Mouse (Mus musculus): ENCODE measurements around the gene Lgi4.

The Lgi4 gene

DNA sequence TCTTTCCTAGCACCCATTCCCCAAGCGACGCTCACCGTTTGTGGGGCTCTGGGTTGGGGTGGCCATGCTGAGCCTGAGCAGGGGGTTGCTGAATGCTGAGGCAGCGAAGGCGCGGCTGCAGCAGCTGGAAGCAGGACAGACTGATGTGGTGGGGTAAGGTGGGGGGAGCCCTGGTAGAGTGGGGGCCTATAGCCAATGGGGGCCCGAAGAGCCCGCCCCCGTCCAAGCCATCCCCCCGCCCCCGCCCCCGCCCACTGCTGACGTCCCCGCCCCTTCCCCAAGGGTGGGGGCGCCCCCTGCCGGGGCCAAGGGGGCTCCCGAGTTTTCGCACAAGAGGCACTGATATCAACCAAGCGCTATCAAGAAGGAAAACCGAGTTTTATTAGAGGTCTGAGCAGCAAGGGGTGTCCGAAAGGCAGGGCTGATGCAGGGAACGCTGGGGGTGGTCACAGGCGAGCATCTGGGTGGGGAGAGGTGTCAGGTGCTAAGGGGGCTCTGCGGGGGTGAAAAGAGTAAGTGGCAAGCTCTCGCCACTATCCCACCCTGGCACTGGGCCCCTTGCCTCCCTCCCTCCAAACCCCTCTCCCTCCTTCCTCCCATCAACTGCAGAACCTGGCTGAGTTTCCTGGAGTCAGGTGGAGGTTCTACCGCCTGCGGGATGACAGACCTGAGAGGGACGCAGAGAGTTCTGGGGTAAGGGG lies 7.7 kb upstream of the Lgi4 start, which contains the start of gene Fxyd7:
Gene Fxyd7, minus strand, starts transcription at position 147 of the 701 bp plus-strand sequence.
- DNase-seq (ENCODE audit: low read depth, low spot score): no peak

DNA sequence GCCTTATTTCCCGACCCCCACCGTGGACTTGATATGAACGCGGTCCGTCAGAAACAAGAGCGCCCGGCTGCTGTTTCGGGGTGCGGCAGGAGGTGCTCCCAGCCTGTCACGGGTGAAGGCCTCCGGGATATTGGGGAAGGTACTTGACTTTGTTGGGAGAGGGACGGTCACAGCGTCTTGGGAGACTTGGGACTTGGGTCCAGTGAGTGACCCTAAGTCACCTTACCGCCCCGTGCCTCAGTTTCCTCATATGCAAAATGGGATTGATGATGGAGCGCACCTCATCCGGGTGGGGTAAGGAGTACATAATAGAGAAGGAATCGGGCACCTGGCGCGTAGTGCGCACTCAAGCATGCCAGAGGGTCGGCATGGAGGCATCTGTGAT lies 6.9 kb upstream of the Lgi4 start:
- no peak for DNase-seq (ENCODE audit: low read depth, low spot score)

DNA sequence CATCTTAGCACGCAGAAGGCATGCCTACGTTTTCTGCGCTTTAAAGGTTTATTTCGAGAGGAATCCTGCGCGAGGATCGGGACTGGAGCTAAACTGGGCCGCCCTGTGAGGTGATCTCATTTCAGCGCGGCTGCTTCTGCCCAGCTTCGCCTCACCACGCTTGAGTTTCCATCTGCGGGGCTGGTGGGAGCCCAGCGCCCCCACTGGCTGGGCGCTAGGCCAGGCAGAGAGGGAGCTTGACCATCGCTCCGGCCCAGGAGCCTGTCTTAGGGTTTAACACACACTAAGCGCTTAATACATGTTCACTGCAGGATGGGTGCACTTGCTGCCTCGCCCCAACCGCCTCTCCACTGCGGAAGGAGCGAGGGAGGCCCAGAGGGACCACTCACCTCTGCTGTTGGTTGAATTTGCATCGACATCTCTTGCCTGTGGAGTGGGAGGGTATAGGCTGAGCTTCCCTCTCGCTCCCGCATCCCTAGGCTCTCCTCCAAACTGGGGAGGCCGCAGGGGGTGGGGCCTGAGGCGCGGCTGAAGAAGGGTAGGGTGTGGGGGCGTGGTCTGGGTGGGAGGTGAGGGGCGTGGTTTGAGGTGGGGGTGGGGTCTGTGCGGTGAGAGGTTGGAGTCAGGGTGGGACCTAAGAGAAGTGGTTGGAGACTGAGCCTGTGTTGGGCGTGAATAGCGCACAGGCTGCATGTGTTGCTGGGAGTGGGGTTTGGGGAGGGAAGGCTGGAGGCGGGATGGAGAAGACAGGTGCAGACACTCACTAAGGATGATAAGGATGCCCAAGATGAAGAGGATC lies 6.3 kb upstream of the Lgi4 start:
- DNase-seq (ENCODE audit: low read depth, low spot score): no peak

DNA sequence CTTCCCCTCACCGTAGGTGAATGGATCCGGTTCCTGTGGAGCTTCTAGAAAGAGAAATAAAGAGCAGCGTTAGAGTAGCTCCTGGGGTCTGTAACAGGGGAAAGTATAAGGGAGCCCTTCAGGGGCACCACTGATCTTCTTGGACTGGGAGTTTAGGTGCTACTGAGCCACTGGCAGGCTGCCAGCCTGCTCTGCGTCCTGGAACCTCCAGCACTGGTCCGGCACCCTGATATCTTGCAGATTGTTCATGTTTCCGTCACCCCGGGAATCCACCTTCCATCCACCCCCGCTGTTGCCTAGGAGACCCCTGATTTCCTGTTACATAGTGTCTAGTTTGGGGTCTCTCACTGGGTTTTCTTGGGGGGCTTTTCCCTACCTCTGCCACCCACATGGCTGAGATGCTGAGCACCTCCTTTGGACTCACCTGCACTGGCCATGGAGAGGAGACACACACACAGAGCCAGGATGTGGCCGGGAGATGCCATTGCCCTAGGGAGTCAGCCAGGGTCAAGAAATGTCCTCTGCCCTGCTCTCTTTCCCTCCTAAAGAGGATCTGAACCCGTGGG lies 5.2 kb upstream of the Lgi4 start:
- DNase-seq (ENCODE audit: low read depth, low spot score): no peak

DNA sequence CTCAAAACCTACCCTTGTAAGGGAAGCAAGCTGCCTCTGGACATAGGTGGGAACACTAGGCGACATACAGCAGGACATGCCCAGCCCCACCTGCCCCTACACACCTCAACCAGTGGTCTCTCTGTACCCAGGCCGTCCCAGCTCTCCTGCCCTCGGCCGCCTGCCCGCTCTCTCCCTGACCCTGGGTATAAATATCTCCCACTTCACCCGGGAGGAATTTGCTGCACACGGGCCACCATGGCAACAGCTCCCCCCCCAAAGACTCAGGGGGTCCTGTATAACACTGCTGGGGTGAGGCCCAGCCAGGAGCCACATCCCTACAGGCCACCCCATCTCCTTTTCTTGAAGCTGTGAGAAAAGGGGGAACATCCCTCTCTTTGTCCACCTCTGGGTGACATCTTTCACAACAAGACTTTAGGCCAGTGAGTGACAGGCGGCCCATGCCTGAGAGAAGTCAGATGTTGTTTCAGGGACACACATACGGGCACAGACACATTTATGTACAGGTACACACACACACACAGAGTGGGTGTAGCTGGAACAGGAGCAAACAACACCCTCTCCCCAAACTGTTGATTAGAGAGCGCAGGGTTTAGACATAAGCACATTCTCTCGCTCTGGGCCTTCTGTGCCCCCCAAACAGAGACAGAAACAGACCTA lies 4.4 kb upstream of the Lgi4 start:
- DNase-seq (ENCODE audit: low read depth, low spot score): no peak

DNA sequence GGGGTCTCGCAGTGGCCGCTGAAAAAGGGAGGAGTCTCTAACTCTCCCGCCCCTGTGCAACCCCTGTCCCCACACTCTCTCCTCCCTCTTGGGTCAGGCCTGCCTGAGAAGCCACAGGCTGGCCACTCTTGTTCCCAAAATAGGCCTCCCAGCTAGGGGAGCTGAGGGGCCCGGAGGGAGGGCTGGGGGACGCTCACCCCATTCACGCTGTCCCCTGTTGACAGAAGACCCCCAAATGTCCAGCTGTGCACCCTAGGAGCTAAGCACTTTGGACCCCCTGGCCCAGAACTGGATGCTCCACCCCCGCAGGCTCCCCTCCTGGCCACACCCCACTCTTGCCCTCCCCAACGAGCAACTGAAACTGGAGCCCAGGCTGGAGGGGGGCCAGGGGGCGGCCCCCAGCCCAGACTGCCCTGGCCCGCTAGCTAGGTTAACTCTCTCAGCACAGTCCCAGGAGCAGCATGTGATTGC lies 3.8 kb upstream of the Lgi4 start:
- no peak for DNase-seq (ENCODE audit: low read depth, low spot score)

DNA sequence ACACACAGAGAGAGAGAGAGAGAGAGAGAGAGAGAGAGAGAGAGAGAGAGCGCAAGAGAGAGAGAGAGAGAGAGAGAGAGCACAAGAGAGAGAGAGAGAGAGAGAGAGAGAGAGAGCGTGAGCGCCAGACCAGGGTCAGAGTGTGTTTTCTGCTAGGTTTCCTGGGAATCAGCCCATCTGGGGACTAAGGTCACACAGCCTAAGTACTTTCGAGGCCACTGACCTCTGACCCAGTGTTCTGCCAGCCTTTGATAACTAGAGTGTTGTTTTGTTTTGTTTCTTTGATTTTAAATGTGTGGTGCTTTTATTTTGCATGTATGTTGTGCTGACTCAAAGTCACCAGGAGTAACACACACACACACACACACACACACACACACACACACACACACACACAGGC lies 3.3 kb upstream of the Lgi4 start:
- DNase-seq (ENCODE audit: low read depth, low spot score): no peak

DNA sequence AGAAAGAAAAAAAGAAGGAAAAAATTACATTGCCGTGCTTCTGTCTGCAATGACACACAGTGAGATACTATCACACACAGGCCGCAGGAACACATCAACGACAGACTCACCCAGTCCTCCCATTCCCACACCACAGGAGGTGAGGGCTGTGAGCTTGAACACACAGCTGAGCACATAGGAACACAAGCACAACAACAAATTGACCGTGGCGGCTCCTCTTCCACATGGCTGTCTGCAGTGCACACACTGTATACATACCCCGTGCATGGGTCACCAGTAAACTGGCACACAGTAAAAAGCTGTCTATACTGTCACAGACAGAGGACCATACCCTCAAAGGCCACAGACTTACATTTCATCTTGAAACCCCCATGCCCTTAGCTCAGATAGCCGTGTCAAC lies 2.7 kb upstream of the Lgi4 start:
- no peak for DNase-seq (ENCODE audit: low read depth, low spot score)

DNA sequence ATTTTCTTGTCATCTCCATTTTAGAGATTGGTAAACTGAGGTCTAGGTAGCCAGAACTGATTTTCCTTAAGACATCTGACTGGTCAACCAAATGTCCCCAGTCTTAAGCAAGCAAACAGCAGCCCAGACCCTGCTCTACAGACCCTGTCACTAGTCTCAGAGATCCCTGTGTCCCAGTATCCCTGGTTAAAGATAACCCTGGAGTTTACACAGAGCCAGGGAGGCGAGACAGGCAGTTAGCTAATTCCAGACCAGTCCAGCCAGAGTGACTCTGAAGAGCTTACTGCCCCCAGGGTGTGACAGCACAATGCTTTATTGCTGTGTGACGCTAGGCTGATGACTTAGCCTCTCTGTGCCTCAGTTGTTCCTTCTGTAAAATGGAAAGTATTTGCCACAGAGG lies 2.1 kb upstream of the Lgi4 start, which contains the start of gene Fxyd1:
Gene Fxyd1, minus strand, starts transcription at position 129 of the 400 bp plus-strand sequence.
- no peak for DNase-seq (ENCODE audit: low read depth, low spot score)

DNA sequence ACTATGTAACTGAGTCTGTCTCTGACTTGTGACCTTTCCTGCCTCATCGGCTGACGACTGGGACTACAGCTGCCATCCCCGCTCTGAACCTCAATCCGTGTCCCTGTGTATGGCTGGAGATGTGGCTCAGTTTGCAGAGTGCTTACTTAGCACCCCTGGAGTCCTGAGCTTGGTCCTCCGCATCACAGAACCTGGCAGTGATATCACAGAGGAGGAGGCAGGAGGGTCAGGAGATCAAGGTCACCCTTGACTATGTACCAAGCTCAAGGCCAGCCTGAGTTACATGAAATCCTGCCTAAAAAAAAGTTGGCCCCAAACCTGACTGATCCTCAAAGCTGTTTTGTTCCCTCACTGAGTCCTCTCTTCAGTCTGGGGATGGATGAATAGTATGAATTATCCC lies 1.4 kb upstream of the Lgi4 start:
- no peak for DNase-seq (ENCODE audit: low read depth, low spot score)

DNA sequence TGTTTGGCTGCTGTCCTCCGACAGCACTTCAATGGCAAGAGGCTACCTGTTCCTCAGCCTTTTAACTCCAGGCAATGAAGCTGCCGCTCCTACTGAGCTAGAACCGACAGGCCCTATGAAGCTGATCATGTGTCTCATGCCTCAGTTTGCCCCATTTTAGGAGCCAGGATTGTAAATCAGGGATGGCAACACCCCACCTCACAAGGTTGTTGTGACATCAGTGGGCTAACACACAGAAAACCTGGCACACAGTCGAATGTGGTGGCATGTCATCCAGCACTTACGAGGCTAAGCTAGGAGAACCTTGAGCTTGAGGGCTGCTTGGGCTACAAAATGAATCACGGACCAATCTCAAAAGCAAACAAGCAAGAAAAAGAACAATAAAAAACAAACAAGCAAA lies 931 bp upstream of the Lgi4 start:
- no peak for DNase-seq (ENCODE audit: low read depth, low spot score)

DNA sequence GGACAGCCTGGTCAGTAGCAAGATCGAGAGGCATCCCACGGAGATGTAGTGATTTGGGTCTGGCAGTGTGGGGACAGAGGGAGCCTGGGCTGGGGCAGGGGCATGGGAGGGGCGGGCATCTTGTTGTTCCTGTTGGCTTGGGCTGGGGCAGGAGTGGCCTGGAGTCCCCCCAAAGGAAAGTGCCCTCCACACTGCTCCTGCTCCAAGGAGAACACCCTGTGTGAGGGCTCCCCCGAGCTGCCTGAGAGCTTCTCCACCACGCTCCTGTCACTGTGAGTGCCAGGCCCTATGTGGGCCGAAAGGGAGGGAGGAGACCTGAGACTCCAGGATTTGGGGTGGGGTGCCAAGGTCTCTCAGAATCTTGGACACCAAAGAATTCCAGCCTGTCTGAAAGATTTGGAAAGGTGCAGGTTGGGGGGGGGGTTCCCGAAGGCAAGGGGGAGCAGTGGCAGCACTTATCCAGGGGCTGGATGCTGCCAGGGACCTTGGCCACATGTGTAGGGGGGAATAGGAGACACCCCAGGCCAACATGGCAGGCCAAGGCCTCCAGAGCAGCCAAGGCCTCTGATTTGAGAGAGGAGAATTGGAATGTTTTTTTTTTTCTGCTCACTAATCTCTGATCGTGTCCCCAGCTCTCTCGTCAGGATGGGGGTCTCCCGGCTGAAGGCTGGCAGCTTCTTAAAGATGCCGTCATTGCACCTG lies 928 bp downstream of the Lgi4 start:
- no peak for DNase-seq (ENCODE audit: low read depth, low spot score)

DNA sequence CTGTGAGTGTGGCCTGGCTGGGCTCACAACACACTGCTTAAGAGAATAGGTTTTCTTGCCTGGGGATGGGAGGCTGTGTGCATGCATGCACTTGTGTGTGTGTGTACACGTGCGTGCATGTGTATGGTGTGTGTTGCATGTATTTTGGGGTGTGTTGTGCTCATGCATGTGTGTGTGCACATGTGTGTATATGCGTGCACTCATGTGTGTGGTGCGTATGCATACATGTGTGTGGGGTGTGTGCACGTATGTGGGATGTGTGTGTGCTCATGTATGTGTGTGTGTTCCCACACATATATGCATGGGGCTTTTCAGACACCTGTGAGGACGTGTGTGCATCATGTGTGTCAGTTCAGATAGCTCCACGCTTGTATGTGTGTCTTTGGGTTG lies 1.5 kb downstream of the Lgi4 start:
- no peak for DNase-seq (ENCODE audit: low read depth, low spot score)

DNA sequence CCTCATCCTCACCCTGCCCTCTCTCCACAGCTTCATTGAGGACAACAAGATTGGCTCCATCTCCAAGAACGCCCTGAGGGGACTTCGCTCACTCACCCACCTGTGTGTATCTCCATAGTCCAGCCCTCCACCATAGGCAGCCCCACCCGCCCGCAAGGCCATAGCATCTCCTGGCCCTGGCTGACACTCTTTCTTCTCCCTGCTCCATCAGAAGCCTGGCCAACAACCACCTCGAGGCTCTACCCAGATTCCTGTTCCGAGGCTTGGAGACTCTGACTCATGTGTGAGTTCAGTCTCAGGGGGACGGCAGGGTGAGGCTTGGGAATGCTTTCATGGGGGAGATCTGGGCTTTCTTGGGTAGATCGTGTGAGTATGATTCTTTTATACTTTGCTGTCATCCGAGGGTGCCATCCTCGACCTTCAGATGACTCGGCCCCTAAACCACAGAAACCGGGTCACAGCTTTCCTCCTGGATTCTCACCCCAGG lies 4.0 kb downstream of the Lgi4 start:
- no peak for DNase-seq (ENCODE audit: low read depth, low spot score)

DNA sequence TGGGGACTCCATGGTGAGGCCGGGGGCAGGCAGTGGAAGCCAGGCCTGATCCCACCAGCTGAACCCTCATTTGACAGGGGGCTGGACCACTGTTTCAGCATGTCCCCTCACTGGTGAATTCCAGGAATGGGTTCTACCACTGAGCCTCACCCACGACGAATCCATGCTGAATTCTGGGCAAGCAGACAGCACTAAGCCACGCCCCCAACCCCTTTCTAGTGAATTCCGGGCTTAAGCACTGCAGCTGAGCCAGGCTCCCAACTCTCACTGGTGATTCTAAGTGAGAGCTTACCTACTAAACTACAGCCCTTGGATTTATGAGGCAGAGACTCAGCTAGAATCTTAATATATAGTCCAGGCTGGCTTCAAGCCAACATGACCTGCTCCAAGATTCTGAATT lies 8.7 kb downstream of the Lgi4 start:
- no peak for DNase-seq (ENCODE audit: low read depth, low spot score)

DNA sequence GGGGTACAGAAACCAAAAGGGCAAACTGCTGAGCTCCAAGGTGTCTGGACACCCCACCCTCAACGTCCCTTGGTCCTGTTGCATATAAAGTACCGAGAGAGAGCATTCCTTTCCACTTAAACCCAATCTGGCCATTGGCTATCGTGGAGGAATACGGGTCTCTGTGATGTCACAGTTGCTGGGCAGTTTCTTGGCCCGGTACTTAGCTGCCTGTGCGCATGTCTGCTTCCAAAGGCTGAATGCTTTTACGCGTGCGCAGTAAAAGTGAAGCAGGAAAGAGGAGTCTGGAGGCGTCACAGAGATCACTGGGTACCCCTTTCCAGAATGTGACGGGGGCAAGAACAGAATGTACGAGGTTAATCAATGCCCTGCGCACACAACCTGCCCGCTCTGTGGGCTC lies 10.3 kb downstream of the Lgi4 start:
- no peak for DNase-seq (ENCODE audit: low read depth, low spot score)

DNA sequence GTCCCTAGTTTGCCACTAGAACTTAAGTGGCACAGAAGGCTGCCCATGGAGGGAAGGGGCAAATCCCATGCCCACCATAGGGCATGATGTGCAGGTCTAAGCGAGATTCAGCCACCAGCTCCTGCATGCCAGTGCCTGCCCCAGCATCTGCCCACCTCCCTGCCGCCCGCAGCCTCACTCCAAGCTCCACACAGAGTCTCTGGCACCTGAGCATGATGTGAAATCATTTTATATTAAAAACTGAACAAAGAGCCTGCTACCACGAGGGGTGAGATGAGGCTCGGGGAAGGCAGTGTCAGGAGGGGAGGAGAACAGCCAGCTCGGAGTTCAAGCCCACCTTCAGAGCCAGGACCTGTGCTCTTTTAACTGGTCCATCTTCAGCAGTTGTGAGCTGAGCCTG lies 11.2 kb downstream of the Lgi4 start:
- no peak for DNase-seq (ENCODE audit: low read depth, low spot score)

DNA sequence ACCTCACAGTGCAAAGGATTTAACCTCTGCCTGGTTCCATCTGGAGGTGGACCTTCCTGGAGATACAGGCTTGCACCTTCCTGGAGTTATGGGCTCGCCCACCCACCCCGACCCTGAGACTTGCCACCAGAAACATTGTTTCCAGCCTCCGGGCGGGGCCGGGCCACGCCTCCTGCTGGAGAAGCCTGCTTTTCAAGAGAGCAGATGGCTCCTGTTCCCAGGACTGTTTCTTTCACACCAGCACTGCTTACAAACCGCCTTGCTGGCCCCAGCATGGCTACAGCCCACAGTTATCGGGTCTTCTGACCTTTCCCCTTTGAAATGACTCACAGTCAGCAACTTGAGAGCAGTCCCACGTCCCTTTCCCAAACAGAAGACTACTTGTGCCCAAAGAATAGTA lies 13.2 kb downstream of the Lgi4 start:
- no peak for DNase-seq (ENCODE audit: low read depth, low spot score)

DNA sequence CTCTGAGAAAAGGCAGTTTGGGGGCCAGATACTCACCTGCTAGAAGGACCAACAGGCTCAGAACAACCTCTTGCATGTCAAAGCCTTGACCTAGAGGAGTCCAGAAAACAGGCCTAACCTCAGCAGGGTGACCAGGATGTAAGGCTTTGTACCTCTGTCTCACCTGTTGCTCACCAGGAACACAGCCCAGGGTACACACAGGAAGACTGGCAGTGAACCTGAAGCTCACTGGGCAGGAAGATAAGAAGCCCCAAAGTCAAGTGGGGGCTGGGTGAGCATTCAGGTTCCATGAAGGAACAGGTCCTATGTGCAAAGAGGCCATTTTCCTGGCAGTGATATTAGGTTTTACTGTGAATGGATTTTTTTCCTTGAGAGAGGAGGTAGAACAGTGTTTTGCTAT lies 14.4 kb downstream of the Lgi4 start:
- no peak for DNase-seq (ENCODE audit: low read depth, low spot score)

DNA sequence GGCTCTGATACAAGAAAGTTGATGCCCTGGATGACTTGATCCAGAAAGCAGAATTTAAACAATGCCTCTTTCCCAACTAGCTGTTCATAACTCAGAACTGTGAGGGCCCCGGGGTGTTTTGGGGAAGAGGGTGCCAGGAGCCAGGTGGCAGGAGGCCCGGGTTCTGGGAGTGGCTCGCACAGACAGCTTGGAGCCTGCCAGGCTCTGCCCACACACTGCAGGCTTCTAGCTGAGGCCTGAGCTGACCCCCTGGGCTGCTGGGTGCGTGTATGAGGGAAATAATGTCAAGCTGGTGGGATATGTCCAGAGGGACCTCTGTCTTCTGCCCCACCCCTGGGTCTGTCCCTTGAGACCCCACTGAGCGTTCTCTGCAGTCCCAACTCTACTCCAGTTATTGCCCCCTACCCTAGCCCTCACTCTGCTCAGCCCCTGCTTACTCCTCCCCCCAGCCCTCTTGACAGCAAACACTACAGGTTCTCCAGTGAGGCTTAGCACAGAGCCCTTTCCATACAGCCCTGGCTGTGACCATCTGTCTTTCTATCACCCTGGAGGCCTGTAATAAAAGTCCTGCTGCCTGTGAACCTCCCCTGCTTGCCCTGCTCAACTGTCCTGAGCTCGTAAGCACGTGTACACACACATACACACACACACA lies 15.0 kb downstream of the Lgi4 start:
- no peak for DNase-seq (ENCODE audit: low read depth, low spot score)

DNA sequence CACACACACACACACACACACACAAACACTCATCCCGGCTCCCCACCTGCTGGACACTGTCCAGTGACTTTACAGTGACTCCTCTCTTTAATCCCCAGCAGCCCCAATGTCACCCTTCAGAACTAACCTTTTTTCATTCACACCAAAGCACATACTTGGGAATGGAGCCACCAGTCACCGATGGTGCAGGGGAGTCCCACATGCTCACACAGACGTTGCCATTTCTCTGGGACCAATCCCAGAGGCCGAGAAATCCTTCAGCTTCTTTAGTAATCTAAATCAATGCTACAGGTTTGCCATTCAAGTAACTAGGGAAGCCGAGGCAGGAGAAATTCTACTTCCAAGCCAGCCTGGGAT lies 15.5 kb downstream of the Lgi4 start:
- DNase-seq (ENCODE audit: low read depth, low spot score): no peak

Data from retina, adult 2 months (tissue).